Mouse (Mus musculus): ENCODE measurements around the gene Jph3.

Jph3 gene

DNA sequence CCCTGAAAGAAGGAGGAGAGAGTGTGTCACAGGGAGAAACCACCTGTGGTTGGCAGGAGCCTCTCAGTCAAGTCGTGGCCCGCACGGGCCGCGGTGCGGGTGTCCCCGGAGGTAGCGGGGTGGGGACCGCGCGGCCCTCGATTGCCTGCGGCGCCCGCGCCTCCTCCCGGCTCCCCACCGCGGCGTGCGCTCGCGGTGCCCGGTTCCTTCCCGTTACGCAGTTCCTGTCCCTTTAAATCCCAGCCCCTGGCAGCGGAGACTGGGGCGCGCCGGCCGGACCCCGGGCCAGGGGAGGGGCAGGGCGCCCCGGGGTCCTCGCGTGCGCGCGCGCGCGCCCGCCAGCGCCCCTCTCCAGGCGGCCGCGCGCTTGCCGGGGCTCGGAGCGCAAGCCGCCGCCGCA lies 331 bp downstream of the Jph3 start:
- DNase-seq (ENCODE audit: low read depth in 2 of 2, low spot score in 2 of 2) = no peak

GRCm38 (mm10) chr8:121730170-121730569 lies 747 bp downstream of the Jph3 start:
- DNase-seq (ENCODE audit: low read depth in 2 of 2, low spot score in 2 of 2) = no peak

DNA sequence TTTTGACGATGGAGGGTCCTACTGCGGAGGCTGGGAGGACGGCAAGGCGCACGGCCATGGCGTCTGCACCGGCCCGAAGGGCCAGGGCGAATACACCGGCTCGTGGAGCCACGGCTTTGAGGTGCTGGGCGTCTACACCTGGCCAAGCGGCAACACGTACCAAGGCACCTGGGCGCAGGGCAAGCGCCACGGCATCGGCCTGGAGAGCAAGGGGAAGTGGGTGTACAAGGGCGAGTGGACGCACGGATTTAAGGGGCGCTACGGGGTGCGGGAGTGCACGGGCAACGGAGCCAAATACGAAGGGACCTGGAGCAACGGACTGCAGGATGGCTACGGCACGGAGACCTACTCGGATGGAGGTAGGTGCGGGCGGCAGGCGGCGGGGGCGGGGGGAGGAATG lies 1.2 kb downstream of the Jph3 start:
- DNase-seq (ENCODE audit: low read depth in 2 of 2, low spot score in 2 of 2) = no peak

GRCm38 (mm10) chr8:121731060-121731459 lies 1.6 kb downstream of the Jph3 start:
- DNase-seq (ENCODE audit: low read depth in 2 of 2, low spot score in 2 of 2) = no peak

DNA sequence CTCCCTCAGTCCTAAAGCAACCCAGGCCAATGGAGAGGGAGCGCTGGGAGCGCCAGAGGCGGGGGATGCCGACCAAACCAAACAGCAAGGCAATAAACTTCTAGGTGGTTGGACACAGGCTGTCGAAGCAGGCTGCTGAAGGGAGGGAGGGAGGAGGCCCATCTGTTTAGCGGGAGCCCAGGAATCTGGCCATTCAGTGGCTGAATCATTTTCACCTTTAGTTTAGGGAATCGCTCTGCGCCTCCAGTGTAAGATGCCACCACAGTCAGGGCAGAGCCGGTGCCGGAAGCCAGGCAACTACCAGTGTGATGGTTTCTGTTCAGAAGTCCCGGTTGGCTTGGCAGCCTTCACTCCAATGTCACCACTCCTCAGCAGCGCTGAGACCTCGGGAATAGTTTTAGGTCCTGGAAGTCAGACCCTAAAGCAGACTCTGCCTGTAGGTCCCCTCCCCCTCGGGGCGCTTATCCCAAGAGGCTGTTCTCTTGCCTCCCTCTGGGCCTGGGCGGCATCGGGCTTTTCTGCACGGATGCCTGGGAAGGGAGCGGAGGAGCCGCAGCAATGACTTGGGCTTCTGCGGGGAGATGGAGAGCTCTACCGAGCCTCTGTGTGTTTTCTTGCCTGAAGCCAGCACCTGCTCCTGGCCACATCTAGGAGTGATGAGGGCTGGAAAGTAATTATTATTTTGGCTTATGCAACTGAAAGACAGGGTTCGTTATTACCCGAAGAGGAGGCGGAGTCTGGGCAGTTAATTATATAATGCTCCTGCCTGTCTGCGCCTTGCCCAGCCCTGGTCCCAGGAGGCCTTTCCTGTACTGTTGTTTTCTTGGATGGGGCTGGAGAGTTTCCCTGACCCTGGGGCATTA lies 2.3 kb downstream of the Jph3 start:
- no peak for DNase-seq (ENCODE audit: low read depth in 2 of 2, low spot score in 2 of 2)

DNA sequence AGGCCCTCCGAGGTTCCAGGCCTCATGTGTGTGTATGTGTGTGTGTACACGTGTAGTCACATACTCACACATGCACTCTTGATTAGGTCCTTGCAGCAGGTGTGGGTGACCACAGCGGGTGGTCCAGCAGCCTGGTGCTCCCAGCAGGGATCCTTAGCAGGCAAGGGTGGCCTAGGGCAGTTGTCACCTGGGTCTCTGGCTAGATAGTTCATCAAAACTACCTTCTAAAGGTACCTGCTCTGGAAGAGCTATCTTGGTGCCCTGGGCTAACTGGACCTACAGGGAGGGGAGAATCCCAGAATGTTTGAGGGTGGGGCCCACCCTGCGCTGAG lies 2.9 kb downstream of the Jph3 start:
- DNase-seq (ENCODE audit: low read depth in 2 of 2, low spot score in 2 of 2) = no peak

DNA sequence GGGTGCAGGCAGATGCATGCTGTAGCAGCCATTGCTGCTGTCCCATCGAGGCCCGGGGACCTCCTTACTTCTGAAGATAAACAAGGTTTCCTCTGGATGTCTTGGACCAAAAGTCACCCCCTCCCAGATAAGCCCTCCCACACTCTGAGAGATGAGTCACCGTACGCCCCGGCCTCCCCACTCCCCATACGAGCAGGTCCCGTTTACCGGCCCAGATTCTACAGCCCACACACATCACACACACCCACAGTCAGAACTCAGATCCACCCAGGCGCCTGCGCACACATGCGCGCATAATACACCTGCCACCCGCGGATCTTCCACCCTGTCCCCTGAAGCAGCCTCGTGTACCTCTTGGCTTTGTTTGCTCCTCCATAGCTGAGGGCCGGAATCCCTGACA lies 4.8 kb downstream of the Jph3 start:
- DNase-seq (ENCODE audit: low read depth in 2 of 2, low spot score in 2 of 2) = no peak

GRCm38 (mm10) chr8:121736236-121736635 lies 6.8 kb downstream of the Jph3 start:
- no peak for DNase-seq (ENCODE audit: low read depth in 2 of 2, low spot score in 2 of 2)

- DNase-seq (ENCODE audit: low read depth in 2 of 2, low spot score in 2 of 2) = no peak
These were observed 11.3 kb downstream of the Jph3 start for GRCm38 (mm10) chr8:121740721-121741120.

GRCm38 (mm10) chr8:121749501-121749900 lies 20.1 kb downstream of the Jph3 start:
- DNase-seq (ENCODE audit: low read depth in 2 of 2, low spot score in 2 of 2) = no peak

DNA sequence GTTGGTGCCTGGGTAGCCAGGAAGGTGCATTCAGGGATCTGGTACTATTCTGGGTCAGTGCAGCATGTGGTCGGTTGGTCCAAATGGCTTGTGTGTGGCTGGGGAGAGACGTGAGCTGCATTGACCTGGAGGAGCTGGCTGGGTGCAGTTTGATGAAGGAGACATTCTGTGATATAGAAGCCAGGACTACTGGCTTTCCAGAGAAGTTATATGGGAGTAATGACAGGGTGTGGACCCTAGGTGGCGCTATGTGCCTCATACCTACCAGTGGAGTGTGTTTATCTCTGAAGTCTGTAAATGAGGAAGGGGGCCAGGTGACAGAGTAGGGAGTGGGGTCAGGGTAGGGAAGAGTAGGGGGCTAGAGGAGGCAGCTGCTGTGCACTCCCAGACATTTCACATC lies 21.1 kb downstream of the Jph3 start:
- no peak for DNase-seq (ENCODE audit: low read depth in 2 of 2, low spot score in 2 of 2)

- DNase-seq (ENCODE audit: low read depth in 2 of 2, low spot score in 2 of 2) = peak; percentile 35 to 44
These were observed 22.0 kb downstream of the Jph3 start for GRCm38 (mm10) chr8:121751407-121751806.

GRCm38 (mm10) chr8:121758470-121758869 lies 29.0 kb downstream of the Jph3 start:
- DNase-seq (ENCODE audit: low read depth in 2 of 2, low spot score in 2 of 2) = no peak

GRCm38 (mm10) chr8:121760484-121760883 lies 31.1 kb downstream of the Jph3 start:
- no peak for DNase-seq (ENCODE audit: low read depth in 2 of 2, low spot score in 2 of 2)

- no peak for DNase-seq (ENCODE audit: low read depth in 2 of 2, low spot score in 2 of 2)
These were observed 32.1 kb downstream of the Jph3 start for GRCm38 (mm10) chr8:121761480-121761879.

GRCm38 (mm10) chr8:121762999-121763699 lies 33.7 kb downstream of the Jph3 start:
- DNase-seq (ENCODE audit: low read depth in 2 of 2, low spot score in 2 of 2) = no peak

GRCm38 (mm10) chr8:121763700-121764013 lies 34.2 kb downstream of the Jph3 start:
- no peak for DNase-seq (ENCODE audit: low read depth in 2 of 2, low spot score in 2 of 2)

DNA sequence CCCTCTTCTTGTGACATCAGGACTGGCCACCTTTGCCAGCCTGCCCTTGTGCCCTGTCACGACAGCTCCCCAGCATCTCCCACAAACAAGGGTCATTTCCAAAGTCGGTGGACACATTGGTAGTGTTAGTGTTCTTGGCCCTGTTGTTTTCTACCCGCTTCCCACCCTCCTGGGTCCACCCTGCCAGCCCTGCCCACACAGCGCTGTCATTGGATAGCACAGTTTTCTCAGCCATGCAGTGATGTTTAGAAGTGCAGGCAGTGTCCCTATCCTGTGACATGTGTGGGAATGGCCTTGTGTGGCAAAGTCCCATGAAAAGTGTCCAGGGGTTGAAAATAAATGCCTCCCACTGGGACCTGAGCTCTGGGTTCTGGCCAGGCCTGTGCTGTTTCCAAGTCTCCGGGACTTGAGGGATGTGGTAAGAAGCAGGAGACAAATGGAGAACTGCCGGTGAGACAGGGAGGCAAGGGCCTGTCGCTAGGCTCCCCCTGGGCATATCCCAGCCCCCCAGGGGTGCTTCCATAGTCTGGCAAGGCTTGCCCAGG lies 36.2 kb downstream of the Jph3 start:
- no peak for DNase-seq (ENCODE audit: low read depth in 2 of 2, low spot score in 2 of 2)

GRCm38 (mm10) chr8:121769095-121769494 lies 39.7 kb downstream of the Jph3 start:
- DNase-seq (ENCODE audit: low read depth in 2 of 2, low spot score in 2 of 2) = no peak

DNA sequence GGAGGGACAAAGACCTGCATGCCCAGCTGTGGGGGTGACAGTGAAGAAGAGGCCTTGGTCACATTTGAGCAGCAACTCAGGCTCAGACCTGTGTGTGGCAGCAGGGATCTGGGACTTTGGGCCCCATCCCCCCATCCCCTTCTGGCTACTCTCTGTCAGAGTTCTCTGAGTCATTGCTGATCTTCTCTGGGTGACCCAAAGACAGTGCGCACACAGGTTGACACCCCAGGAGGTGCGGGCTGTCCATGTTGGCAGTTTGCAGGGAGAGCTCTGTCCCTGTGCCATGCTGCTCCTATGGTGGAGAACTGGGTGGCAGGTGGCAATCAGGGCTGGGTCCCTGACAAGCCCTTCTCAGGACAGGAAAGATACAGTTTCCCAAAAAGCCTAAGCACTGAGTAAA lies 40.2 kb downstream of the Jph3 start:
- DNase-seq (ENCODE audit: low read depth in 2 of 2, low spot score in 2 of 2) = no peak

DNA sequence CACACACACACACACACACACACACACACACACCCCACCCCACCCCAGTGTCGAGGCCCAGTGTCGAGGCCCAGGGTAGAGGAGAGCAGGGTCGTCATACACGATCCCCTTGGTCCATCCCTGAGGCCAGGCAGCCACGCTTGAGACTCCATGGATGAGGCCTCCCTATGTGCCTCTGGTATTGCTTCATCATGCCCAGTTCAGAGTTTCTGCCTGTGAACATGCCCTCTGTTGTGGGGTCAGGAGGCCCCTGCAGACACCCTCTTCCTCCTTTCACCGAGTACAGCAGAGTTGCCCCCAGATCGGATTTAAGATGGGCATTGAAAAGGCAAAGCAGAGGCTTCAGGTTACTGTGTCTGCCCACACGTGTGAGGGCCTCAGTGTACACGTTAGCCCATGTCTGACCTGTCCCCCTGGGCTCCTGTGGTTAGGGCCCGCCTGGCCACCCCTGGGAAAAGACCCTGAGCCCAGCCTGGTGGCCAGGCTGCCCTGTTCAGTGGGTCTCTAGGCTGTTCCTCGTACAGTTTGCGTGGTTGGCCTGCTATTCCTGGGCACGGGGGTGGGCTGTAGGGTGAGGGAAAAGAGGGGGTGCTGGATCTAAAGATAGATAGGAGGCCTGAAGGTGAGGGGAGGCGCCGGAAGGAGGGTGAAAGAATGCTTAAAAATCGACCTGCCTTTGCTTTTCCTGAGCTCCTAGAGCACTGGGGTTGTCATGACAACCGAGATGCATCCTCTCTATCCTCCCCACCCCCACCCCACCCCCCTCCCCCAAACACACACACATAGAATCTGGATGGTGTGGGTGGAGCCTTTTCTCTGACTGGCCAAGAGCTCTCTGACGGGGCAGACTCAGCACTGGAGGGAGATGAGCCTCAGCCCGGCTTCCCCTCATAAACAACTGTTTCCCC lies 41.7 kb downstream of the Jph3 start:
- no peak for DNase-seq (ENCODE audit: low read depth in 2 of 2, low spot score in 2 of 2)

GRCm38 (mm10) chr8:121773876-121774275 lies 44.5 kb downstream of the Jph3 start:
- no peak for DNase-seq (ENCODE audit: low read depth in 2 of 2, low spot score in 2 of 2)

Measured in CD8-positive naive resting alpha-beta T cell, adult 2 months (primary cell).